Mouse (Mus musculus): Measurements from ENCODE around the gene Carmil3. TPM values are rescaled to one million over a fixed set of nuclear protein-coding genes. Genes with fewer than 3 reads are reported as not detected.
A peak's percentile ranks its signal among the peaks of the same experiment; 100 is the strongest.

Carmil3 gene
- 10 to 100 TPM; 59.2 to 60.3 TPM for total RNA-seq (2021)

DNA sequence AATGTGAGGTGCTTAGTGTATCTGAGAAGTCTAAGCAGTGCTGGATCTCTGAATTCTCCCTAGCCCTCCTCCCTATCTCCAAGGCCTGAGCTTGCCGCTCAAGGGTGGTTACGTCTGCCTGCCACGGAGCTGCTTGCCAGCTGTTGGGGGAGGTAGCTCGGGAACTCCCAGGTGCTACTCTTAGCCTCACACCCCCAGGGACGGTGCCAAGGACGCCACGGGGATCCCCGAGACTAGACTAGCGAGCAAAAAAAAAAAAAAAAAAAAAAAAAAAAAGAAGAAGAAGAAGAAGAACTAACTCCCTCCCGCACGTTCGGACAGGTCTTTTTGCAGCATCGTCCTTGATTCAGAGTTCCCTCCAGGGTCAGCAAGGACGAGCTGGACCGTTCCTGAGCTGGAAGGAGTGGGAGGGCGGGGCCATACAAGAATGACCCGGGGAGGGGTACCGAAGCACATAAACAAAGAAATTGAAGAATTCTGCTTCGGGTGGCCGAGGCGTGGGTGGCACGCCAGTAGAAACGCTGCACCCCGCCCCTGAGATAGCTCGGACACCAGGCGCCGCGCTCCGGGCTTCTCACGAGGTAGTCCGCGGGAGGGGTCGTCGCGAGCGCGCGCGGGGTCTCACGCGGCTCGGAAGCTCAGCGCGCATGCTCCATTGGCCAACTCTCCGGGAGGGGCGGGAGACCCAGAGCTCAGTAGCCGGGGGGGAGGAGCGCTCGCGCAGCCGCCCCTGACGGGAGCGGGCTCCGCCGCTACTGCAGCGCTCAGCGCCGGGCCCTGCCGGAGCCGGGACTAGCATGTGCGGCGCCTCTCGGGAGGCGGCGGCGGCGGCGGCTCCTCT, at the start of gene Carmil3:
Carmil3 (plus strand) TSS at position 291 of the 841 bp plus-strand sequence.
- DNase-seq = peak; percentile 86

DNA sequence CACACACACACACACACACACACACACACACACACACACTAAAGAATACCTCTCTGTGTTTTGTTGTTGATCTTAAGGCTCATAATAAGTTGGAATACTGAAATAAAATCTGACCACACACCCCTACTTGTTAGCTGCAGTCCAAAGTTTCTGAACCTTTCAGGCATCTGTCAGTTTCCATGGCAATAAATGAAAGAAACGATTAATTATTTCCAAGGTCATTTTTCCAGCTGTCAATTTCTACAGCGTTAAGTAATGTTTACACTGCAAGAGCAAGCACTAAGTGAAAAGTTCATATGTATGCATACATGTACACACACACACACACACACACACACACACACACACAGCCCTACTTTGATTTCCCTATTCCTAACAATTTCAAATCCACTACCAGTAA, 32.8 kb upstream of the Carmil3 start:
- DNase-seq = no peak

DNA sequence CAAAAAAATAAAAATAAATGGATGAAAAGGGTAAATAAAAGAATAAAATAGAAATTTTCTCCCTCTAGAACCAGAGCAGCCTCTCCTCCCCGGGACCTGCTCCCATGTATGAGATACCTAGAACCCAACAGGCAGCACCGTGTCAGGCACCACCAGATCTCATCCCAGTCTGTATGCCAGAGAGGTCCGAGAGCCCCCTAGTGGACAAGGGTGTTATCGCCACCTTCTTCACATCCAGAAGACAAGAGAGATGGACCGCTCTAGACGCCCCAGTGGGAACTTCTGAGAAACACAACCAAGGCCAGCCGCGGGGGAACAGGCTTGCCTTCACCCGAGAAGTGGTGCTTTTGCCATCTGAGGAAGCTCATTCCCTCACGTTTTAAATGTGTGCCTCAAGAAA, 32.2 kb upstream of the Carmil3 start:
- peak; percentile 50 to 54 for DNase-seq

DNA sequence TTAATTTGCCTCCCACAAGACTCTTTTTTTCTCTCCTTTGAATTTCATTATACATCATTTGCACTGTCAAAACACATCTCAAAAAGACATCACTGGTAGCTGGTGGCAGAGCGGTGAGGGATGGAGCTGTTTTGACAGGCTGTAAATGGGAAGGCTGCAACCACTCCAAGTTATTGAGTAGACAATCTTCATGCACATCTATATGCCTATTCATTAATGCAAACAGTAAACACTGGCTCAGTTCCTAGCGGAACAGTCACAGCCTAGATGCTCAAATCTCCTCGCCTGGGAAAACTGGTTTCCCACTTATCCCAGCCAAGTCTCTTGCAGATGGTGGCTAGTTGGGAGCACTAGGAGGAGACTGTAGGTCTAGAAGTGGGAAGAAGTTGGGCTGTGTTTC, 31.7 kb upstream of the Carmil3 start:
- no peak for DNase-seq

DNA sequence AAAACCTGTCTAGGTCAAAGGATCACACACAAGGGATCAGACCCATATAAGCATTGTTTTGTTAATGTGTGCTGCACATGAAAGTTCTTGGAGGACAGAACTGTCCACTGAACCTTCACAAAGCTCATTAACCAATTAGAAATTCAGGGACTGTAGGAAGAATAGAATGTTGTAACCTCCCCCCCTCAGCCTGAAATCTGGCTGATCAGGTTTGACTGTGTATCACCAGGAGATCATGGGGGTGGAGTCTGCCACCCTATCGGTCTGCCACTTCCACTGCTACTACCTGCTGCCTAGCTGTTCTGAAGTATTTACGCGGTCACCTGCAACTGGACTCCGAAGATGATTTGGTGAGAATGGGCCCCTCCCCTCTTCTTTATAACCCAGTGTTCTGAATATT, 30.7 kb upstream of the Carmil3 start:
- DNase-seq = no peak

DNA sequence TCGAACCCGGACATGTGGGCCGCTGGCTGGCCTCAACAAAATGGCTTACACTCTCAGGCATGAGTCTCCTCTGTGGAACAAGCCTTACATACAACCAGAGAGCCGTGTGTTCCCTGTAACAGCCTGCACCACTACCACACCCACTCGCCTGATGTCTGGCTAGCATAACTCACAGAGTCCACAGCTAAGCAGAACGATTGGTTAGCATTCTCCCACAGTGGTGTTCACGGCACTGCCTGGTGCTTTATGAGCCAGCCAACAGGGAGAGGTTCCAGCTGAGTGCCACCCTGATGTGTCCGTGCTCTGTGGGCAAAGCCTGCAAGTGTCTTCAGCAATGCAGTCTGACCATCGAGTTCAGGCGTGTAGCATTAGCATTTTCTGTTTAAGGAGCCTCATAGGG, 30.2 kb upstream of the Carmil3 start:
- DNase-seq = peak; percentile 69 to 70

DNA sequence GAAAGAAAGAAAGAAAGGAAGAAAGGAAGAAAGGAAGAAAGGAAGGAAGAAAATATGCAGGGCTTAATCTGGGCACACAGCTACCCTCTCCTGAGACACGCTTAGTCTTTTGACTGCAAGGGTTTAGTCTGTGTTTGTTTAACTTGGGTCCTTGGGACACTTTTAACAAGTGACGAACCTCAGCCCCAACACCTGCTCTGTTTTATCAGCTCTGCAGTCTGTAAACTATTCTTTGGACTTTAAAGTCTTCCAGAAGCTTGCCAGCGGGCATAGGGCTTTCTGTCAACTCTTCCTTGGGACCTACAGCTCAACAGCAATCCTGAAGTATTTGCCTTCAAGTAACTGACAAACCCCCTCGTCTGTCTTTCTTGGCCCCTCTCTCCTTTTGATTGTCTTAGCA, 28.7 kb upstream of the Carmil3 start:
- DNase-seq = no peak

DNA sequence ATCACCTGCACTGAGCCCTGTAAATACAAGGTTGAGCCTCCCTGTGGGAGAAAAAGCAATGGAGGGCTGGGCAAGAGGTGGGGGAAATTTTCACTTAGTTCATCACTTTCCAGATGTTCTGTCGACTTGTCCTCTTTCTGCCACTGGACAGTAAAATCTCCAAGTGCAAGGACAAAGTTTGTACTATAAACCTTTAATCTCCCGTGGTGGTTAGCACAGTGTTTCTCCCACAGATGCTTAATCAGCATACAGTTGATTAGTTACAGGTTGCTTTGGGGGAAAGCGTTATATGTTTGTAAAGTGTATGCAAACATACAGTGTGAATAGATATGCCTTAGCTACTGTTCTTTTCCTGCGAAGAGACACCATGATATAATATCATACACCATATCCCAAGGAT, 24.0 kb upstream of the Carmil3 start:
- no peak for DNase-seq

DNA sequence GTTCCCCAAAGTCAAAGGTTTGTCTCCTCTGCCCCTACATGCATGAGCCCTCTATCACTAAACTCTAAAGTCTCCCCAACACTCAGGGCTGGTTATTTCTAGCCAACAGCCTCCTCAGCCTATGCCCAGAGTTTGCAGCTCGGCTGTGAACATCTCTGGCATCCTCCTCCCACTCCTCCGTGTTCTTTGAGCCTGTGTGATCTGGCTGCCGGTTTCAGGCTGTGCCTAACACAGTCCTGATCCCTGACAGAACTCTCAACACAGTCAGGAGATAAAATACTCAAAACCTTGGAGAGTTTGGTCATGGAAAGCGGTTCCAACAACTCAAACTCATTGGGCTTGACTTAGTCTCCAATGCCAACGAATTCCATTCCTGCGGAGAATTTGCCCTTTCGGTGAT, 23.3 kb upstream of the Carmil3 start:
- DNase-seq = no peak

DNA sequence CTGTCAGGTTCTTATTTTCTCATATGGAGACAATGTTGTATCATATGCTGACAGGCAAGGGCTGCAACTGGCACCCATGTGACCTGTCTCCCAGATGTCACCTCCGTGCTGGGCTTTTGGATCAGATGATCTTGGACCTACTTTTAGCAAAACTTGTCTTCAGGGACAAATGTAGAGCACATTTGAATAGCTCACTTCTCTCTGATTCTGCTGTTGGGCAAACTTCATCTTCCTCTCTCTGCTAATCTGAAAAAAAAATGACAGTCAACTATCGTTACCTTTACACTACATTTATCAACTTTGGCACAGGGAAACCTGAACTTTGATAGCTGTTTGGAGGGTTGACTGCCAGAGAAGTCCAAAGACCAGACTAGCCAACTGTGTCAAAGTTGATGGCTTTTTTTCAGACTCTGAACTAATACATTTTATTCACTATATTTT, 22.1 kb upstream of the Carmil3 start:
- DNase-seq = no peak

DNA sequence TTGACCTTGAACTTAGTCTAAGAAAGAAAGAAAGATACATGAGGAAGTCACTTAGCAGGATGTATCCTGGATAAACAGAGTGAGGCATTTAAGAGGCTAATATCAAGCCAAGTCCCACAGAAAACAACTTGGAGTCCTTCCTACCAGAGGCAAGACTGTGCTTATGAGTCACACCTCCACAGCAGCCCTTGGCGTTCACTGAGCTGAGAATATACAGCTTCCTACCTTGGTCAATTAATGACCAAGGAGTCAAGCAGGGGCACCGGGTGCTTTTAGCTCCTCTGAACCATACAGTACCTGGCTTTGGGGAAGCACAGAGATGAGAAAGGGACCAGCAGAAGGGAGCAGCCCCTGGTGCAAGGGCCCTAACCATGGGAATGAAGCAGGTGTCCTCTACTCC, 21.4 kb upstream of the Carmil3 start:
- no peak for DNase-seq

DNA sequence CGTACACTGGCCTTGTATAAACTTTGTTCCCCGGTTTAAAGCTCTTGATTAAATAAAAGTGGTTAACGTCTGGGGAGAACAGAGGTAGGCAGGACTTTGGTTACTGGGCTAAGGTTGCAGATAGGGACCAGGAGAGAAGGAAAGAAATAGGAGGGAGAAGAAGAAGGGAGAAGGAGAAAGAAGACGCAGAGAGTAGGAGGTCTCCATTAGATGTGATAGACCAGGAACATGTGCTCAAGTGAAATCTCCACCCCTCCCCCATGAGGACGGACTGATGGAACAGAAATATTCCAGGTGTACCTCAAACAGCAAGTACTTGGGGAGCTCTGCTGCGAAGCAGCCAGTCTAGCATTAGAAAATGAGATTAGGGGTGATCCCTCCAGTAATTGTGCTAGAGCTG, 20.6 kb upstream of the Carmil3 start:
- no peak for DNase-seq

DNA sequence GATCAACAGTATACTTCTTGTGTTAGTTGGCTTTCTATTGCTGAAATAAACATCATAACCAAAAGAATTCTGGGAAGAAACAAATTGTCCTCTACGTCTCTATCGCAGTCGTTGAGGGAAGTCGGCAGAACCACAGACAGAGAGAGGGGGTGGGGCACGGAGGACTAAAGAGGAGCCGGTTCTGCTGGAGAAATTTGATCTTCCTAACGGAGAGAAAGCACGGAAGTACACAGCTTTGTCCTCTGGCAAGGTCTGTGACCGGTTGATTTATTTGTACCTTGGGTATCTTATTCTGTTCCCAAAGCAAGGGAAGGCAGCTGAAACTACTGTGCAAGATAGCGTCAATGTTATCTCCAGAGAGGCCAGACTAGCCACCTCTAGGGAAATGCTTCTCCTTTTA, 19.6 kb upstream of the Carmil3 start:
- DNase-seq = no peak

DNA sequence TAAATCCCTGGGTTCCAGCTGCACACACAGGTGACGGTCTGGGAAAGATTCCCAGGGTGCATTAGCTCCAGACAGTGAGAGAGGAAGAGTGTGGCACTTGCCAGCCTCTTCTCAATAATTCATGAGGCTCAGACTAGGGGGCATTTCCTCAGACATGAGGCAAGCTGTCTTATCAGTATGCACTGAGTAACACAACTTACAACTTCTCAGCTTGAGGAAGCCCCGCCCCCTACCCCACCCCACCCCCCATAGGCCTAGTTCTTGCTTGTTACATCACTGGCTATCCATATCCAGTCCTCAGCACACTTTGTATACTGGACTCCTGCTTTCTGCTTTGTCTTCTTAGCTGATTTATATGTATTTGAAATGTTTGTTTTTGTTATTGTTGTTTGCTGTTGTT, 14.8 kb upstream of the Carmil3 start:
- no peak for DNase-seq

DNA sequence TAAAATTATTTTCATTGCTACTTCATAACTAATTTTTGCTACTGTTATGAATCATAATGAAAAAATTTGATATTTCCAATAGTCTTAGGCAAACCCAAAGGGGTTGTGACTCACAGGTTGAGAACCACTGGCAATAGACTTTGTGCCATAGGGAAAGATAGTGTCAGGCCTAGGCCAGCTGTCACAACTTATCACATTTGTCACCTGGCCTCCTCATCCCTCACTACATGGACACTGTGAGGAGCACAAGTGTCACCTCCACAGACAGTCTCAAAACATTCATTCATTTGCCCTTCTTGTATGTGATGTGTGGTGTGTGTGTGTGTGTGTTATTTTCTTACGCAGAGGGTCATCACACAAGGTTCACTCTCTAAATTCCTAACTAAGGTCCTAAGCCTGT, 13.0 kb upstream of the Carmil3 start:
- DNase-seq = no peak

DNA sequence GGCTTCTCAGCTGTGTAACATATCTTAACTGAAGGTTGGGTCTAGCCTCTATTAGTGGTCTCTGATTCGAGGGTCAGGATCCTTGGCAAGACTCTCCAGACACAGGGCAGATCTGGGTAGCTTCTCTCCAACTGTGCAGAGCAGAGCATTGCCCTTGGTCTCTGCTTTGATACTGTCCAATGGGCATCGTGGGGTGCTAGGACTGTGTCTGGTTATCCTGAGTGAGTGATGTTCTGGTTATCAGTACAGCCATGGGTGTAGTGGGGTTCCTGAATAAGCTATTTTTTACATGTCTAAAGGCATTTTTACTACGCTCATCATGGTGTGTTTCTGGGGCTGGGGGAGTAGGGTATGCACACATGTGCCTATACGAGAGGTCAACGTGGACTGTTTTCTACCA, 12.6 kb upstream of the Carmil3 start:
- no peak for DNase-seq

DNA sequence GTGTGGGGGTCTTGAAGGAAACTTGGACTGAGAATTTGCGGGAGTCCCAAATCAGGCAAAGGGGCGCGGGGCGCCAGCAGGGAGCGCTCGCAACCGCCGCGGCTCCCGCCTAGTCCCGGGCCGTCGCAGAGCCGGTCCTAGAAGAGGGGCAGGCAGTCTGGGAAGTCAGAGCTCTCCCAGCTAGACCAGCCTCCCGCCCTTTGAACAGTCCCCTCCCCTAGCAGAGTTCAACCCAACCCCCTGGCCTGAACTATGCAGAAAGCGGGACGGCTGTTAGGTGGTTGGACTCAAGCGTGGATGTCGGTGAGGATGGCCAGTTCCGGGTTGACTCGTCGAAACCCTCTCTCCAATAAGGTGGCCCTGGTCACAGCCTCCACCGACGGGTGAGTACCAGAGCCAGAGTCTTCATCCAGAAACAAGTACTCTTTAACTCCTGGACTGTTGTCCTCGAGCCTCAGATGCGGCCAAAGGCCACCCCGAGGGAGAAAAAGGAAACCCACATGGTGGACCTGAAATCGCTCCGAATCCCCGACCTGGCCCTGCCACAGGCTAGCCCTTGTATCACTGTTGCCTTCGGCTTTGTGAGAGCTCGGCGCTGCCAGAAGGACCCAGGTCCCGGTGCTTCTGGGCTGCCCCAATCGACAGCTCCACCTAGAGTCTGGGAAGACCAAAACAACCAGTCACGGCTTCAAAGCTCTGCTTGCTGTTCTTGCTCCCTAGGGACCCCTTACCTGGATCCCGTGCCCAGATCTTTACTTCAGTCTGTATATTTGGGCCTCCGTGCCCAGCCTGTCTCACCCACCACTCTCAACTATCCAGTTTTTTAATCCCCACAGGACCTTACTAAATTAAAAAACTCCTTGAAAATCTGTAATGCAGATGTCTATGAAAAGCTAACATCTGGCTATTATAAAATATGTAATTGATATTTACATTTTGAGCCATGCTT, 11.5 kb upstream of the Carmil3 start, which contains the start of gene Dhrs4:
Dhrs4 (plus strand) TSS at position 108 of the 949 bp plus-strand sequence.
- peak; percentile 72 to 76 for DNase-seq

DNA sequence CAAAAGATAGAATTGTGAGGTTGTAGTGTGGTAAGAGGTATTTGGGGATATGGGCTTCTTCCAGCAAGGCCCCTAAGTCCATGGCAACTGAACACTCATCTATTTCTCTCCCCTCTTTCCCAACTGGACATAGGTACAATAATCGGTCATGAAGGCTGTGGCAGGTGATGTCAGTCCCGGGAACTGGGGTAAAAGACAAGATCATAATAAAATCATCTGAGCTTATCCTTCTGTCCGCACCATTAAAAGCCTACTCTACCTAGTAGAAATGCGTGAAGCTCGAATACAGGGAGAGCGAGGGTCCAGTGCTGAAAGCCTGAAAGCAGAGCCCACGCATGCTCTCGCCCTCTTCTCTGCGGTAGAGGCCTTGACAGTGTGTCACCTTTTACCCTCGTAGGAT, 10.8 kb upstream of the Carmil3 start:
- no peak for DNase-seq

DNA sequence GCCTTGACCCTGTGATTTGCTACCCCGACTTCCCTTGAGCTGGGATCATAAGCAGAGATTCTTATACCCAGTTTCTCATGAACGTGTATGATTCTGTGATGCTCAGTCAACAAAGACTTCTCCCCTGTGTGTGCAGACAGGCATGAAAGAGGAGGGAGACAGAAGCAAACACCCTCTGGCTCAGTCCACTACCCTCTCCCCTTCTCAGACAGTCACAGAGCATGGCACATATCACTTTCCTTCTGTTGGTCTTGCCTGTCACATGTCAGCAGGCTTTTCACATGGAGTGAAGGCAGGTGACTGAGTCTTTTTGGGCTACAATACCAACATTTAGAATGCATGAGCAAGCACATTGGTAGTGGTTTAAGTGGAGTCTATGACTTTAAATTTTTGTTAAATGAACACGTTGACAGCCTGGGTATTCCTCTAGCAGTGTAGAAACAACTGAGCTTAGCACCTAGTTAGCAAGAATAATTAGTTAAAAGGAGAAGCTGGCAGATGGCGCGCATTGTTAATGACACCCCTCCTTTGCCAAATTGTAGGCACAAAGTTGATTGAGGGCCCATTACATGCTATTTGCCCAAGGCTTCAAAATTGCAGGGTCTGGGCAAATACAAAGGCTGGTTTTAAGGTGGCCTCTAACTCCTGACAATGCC, 5.9 kb upstream of the Carmil3 start:
- DNase-seq = no peak

DNA sequence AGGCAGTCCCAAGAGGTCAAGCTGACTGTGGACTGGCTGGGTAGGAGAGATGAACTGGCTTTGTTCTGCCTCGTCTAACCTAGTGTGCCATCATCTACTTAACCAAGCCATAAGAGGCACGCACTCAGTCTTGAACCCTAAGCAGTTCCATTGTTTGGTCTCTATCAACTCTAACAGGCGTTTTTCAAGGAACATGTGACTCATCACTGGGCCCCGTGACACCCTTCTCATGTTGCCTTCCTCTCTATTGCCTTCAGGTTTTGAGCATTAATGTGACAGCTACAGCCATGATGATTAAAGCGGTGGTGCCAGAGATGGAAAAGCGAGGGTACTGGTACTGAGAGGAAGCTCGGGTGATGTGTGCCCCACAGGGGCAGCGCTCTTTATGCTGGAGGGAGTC, 3.6 kb upstream of the Carmil3 start:
- no peak for DNase-seq

DNA sequence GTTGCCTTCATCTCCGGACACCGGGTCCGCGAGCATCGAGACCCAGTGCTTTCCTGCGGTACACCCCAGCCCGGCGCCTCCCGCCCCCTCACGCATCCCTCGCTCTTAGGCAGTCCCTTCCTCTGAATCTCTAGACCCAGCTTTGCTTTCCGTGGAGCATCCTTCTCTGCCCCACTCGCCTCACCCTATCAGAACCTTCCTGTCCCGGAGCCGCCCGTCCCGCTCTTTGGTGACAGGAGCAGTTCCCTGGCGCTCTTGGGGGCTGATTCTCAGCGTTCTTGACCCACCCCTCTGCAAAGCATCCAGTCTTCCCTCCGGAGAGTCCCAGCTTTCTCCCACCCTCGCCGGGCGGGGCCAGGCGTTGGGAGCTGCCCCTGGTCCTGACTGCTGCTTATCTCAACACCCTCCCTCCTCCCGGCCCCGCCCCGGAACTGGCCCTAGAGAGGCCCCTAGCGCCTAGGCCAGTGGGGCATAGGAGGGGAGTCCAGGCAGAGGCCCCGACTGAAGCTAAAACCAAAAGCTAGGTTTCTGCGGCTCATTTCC, 911 bp downstream of the Carmil3 start:
- peak; percentile 60 to 66 for DNase-seq

DNA sequence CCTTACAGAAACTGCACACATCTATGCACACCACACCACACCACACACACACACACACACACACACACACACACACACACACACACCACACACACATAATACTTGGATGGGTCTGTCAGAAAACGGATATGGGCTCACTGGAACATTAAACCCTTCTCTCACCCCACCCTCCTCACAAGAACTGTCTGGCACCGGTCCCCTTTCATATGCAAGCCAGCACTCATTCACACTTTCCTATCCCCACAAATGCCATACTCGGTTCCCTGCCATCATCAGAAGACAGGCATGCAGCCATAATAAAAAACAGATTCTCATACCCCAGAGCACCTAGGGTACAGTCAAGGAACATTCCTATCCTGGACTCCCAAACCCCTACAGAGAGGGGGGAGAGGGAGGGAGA, 1.7 kb downstream of the Carmil3 start:
- no peak for DNase-seq

All from layer of hippocampus, postnatal 36 days (tissue).